Mouse (Mus musculus): Measurements from ENCODE around the gene Sgms2. TPM values are rescaled to one million over a fixed set of nuclear protein-coding genes. Genes with fewer than 3 reads are reported as not detected.

Sgms2 gene
- polyA plus RNA-seq, 1 experiment from 2014 or later: 34.6 TPM

GRCm38 (mm10) chr3:131511616-131512015 lies 20.4 kb upstream of the Sgms2 start:
- no peaks in the 10 kb centered on the region for H3K4me1 ChIP-seq (ENCODE audit: control insufficient read depth, insufficient read depth, low read length)
- ATAC-seq (ENCODE audit: low read depth) (no peak), DNase-seq (ENCODE audit: low spot score) (no peak)
- H3K9ac ChIP-seq (ENCODE audit: low read depth, low read length): no peak overlapping the region
- H3K27ac ChIP-seq (replicated peaks; ENCODE audit: low read depth, low read length): no peak overlapping the region
- WGBS: 60% methylated on average over 8 of the region's 8 CpGs
- no peaks in the 10 kb centered on the region for H3K36me3 ChIP-seq (ENCODE audit: control insufficient read depth, insufficient read depth, low read length)
- H3K27me3 ChIP-seq (replicated peaks; ENCODE audit: control insufficient read depth, insufficient read depth, low read length): no peaks in the 10 kb centered on the region; the same call in 1 of the 2 replicates
- H3K4me2 ChIP-seq (ENCODE audit: low read depth, low read length): no peak overlapping the region
- no peak overlapping the region for H3K4me3 ChIP-seq (ENCODE audit: low read depth, low read length)
- H3K9me3 ChIP-seq (ENCODE audit: control insufficient read depth, low read length): no peaks in the 10 kb centered on the region

DNA sequence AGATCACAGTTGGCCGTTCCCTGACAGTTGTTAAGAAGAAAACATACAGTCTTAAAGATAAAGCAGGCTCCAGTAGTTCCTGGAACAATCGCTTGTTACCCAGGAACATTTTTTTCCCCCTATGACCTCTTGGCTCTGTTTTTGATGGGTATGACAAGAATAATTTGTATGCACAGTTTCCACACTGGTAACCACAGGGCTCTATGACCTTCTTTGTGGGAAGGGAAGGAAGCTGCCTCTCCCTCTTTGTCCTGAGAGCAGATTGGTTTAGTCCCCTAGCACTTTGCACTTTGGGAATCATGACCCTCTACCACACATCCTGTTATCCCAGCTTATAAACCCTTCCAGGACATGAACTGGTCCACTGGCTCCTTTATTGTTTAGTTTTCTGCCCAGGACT lies 16.8 kb upstream of the Sgms2 start:
- Histone ChIP-seq H3K4me2 (ENCODE audit: low read depth, low read length) (no peak overlapping the region), H3K9ac (ENCODE audit: low read depth, low read length) (no peak overlapping the region), H3K27me3 (replicated peaks; ENCODE audit: control insufficient read depth, insufficient read depth, low read length) (no peaks in the 10 kb centered on the region; the same call in 1 of the 2 replicates), H3K4me1 (ENCODE audit: control insufficient read depth, insufficient read depth, low read length) (no peaks in the 10 kb centered on the region), H3K4me3 (ENCODE audit: low read depth, low read length) (no peak overlapping the region), H3K36me3 (ENCODE audit: control insufficient read depth, insufficient read depth, low read length) (no peaks in the 10 kb centered on the region), H3K27ac (replicated peaks; ENCODE audit: low read depth, low read length) (no peak overlapping the region), H3K9me3 (ENCODE audit: control insufficient read depth, low read length) (no peaks in the 10 kb centered on the region)
- WGBS: 67% methylated on average over 2 of the region's 2 CpGs
- ATAC-seq (ENCODE audit: low read depth): no peak
- no peak for DNase-seq (ENCODE audit: low spot score)

DNA sequence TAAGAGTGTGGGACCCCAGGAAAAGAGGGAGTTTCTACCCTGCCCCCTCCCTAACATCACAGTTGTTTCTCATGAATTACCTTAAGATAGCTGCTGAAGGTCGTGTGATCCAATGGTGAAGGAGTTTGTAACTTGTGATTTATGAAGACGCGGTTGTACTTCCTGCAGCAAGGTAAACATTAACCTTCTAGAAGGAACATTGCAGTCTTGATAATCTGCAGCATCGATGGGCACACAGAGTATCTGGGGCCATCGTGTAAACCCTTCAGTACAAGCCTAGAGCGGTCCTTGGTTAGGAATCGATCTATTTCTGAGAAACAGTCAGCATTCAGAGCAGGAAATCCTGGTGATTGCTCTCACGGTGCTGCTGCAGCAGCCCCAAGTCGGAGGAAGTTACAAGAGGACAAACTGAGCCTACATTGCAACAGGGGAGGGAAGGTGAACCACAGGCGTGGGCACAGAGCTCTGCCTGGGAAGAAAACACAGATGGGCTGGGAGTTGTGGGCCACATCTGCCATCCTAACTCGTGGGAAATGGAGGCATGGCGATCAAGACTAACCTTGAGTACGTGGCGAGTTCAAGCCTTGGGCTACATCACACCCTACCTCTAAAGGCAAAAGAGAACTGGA lies 13.5 kb upstream of the Sgms2 start:
- no peak for ATAC-seq (ENCODE audit: low read depth)
- Histone ChIP-seq H3K4me3 (ENCODE audit: low read depth, low read length) (no peak overlapping the region), H3K27me3 (replicated peaks; ENCODE audit: control insufficient read depth, insufficient read depth, low read length) (no peaks in the 10 kb centered on the region), H3K4me1 (ENCODE audit: control insufficient read depth, insufficient read depth, low read length) (no peaks in the 10 kb centered on the region), H3K9ac (ENCODE audit: low read depth, low read length) (no peak overlapping the region), H3K4me2 (ENCODE audit: low read depth, low read length) (no peak overlapping the region), H3K9me3 (ENCODE audit: control insufficient read depth, low read length) (no peaks in the 10 kb centered on the region), H3K36me3 (ENCODE audit: control insufficient read depth, insufficient read depth, low read length) (no peaks in the 10 kb centered on the region), H3K27ac (replicated peaks; ENCODE audit: low read depth, low read length) (no peak overlapping the region)
- DNase-seq (ENCODE audit: low spot score): no peak
- WGBS: 86% methylated on average over 14 of the region's 14 CpGs

DNA sequence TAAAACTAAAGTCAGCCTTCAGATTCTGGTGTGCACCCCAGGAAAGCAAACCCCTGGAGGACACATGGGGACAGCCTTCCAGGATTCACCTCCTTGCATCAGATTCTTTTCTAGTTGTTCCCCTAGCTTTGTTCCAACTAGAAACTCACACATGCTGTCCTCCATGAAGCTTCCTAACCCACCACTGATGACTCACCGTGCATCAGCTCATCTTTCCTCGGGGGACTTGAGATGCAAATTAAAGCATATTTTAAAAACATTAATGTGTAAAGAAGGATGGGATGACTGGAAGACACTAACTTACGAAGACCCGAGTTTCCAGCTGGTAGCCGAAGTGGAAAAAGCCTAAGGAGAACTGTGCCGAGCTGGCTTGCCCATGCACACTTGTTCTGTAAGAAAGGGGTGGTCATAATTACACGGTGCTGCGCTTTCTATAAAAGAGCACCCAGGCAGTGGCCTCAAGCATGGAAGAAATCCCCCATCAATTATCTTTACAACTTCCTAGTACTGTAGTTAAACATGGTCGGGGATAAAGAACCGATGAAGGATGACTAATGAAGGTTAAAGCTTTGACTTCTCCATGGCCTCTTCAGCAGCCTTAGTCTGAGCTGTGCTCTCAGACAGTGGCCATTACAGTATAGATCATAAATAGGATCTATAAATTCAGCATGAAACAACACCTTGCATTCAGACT lies 10.6 kb upstream of the Sgms2 start:
- Histone ChIP-seq H3K27ac (replicated peaks; ENCODE audit: low read depth, low read length) (no peak overlapping the region), H3K9ac (ENCODE audit: low read depth, low read length) (no peak overlapping the region), H3K4me3 (ENCODE audit: low read depth, low read length) (no peak overlapping the region), H3K4me2 (ENCODE audit: low read depth, low read length) (no peak overlapping the region), H3K4me1 (ENCODE audit: control insufficient read depth, insufficient read depth, low read length) (no peaks in the 10 kb centered on the region), H3K36me3 (ENCODE audit: control insufficient read depth, insufficient read depth, low read length) (no peaks in the 10 kb centered on the region), H3K9me3 (ENCODE audit: control insufficient read depth, low read length) (no peaks in the 10 kb centered on the region), H3K27me3 (replicated peaks; ENCODE audit: control insufficient read depth, insufficient read depth, low read length) (no peaks in the 10 kb centered on the region)
- ATAC-seq (ENCODE audit: low read depth) (no peak), DNase-seq (ENCODE audit: low spot score) (no peak)
- 77% methylated on average over 10 of the region's 10 CpGs for WGBS

DNA sequence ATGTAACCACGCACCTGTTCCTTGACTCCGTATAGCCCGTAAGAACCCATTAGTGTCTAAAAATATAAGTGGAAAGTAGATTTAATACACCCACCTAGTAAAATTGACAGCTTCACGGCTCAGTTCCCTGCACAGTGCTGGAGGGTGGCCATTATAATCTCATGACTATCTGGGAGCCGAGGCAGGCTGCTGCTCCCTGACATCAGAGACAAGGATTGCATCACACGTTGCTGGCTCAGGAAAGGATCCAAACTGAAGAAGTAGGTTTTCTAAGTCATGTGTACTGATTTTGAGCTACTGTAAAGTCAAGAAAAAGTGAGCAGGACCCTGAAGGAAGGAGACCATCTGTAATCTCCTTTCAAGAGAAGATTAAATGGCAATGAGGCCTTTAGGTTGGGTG lies 8.4 kb upstream of the Sgms2 start:
- DNase-seq (ENCODE audit: low spot score) (no peak), ATAC-seq (ENCODE audit: low read depth) (no peak)
- 82% methylated on average over 6 of the region's 6 CpGs for WGBS
- H3K36me3 ChIP-seq (ENCODE audit: control insufficient read depth, insufficient read depth, low read length): no peaks in the 10 kb centered on the region
- no peaks in the 10 kb centered on the region for H3K27me3 ChIP-seq (replicated peaks; ENCODE audit: control insufficient read depth, insufficient read depth, low read length)
- no peaks in the 10 kb centered on the region for H3K9me3 ChIP-seq (ENCODE audit: control insufficient read depth, low read length)
- no peak overlapping the region for H3K4me3 ChIP-seq (ENCODE audit: low read depth, low read length)
- H3K4me2 ChIP-seq (ENCODE audit: low read depth, low read length): no peak overlapping the region
- no peak overlapping the region for H3K27ac ChIP-seq (replicated peaks; ENCODE audit: low read depth, low read length)
- no peak overlapping the region for H3K9ac ChIP-seq (ENCODE audit: low read depth, low read length)
- no peaks in the 10 kb centered on the region for H3K4me1 ChIP-seq (ENCODE audit: control insufficient read depth, insufficient read depth, low read length)

DNA sequence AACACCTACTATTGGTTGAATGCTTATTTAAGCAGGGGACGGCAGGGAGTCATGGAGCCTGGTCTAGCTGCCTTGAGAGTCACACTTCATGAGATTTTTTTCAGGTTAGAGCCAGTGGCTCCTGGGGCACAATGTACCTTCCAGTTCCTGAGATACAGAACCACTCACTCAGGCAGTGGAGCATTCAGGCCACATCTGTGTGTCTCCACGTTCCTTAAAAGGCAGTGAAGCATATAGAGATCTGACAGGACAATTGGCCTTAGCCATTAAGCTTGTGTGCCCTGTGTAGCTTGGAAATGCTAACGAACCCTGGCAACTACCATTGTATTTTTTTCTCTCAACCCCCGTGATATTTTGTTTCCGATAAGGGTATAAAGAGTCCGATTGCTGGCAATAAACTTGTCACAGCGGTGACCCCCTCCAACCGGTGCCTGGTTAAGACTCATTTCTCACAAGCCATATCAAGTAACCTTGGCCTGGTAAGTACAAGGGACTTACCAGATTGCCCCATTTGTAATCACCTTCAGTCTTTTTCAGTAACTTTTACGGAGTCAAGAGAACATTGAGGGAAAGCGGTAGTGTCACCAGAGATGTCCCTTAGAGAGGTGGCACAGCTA lies 5.4 kb upstream of the Sgms2 start:
- WGBS: 66% methylated on average over 10 of the region's 10 CpGs

GRCm38 (mm10) chr3:131495076-131495475 lies 3.9 kb upstream of the Sgms2 start:
- Histone ChIP-seq H3K27me3 (replicated peaks; ENCODE audit: control insufficient read depth, insufficient read depth, low read length) (peaks cover 17% of the 10 kb centered on the region), H3K4me3 (ENCODE audit: low read depth, low read length) (no peak overlapping the region), H3K9me3 (ENCODE audit: control insufficient read depth, low read length) (no peaks in the 10 kb centered on the region), H3K27ac (replicated peaks; ENCODE audit: low read depth, low read length) (no peak overlapping the region), H3K4me1 (ENCODE audit: control insufficient read depth, insufficient read depth, low read length) (0 out of 2 replicates have a peak, but pooled peaks cover 8% of the 10 kb centered on the region), H3K4me2 (ENCODE audit: low read depth, low read length) (no peak overlapping the region), H3K36me3 (ENCODE audit: control insufficient read depth, insufficient read depth, low read length) (no peaks in the 10 kb centered on the region), H3K9ac (ENCODE audit: low read depth, low read length) (no peak overlapping the region)
- DNase-seq (ENCODE audit: low spot score): no peak
- WGBS: 64% methylated on average over 1 of the region's 1 CpGs
- no peak for ATAC-seq (ENCODE audit: low read depth)

More for the DNA sequence above, 5.4 kb upstream of the Sgms2 start:
- H3K27ac ChIP-seq (replicated peaks; ENCODE audit: low read depth, low read length): no peak overlapping the region
- no peaks in the 10 kb centered on the region for H3K9me3 ChIP-seq (ENCODE audit: control insufficient read depth, low read length)
- no peak overlapping the region for H3K9ac ChIP-seq (ENCODE audit: low read depth, low read length)
- no peaks in the 10 kb centered on the region for H3K4me1 ChIP-seq (ENCODE audit: control insufficient read depth, insufficient read depth, low read length)
- H3K36me3 ChIP-seq (ENCODE audit: control insufficient read depth, insufficient read depth, low read length): no peaks in the 10 kb centered on the region
- H3K4me3 ChIP-seq (ENCODE audit: low read depth, low read length): no peak overlapping the region
- no peak overlapping the region for H3K4me2 ChIP-seq (ENCODE audit: low read depth, low read length)
- H3K27me3 ChIP-seq (replicated peaks; ENCODE audit: control insufficient read depth, insufficient read depth, low read length): 0 out of 2 replicates have a peak, but pooled peaks cover 5% of the 10 kb centered on the region
- no peak for DNase-seq (ENCODE audit: low spot score)
- ATAC-seq (ENCODE audit: low read depth): 0 out of 2 replicates have a peak, but pooled peaks have one; percentile 50

- Histone ChIP-seq H3K4me1 (ENCODE audit: control insufficient read depth, insufficient read depth, low read length) (0 out of 2 replicates have a peak, but pooled peaks cover 12% of the 10 kb centered on the region), H3K4me2 (ENCODE audit: low read depth, low read length) (no peak overlapping the region), H3K9me3 (ENCODE audit: control insufficient read depth, low read length) (no peaks in the 10 kb centered on the region), H3K4me3 (ENCODE audit: low read depth, low read length) (no peak overlapping the region), H3K36me3 (ENCODE audit: control insufficient read depth, insufficient read depth, low read length) (no peaks in the 10 kb centered on the region), H3K9ac (ENCODE audit: low read depth, low read length) (no peak overlapping the region), H3K27ac (replicated peaks; ENCODE audit: low read depth, low read length) (no peak overlapping the region), H3K27me3 (replicated peaks; ENCODE audit: control insufficient read depth, insufficient read depth, low read length) (peaks cover 31% of the 10 kb centered on the region)
- 62% methylated on average over 6 of the region's 6 CpGs for WGBS
- DNase-seq (ENCODE audit: low spot score) (no peak), ATAC-seq (ENCODE audit: low read depth) (no peak)
These were observed 2.0 kb upstream of the Sgms2 start for GRCm38 (mm10) chr3:131493194-131493593.
